Mouse (Mus musculus): ENCODE measurements around the gene Rbck1. TPM values are rescaled to one million over a fixed set of nuclear protein-coding genes. Genes with fewer than 3 reads are reported as not detected.

The Rbck1 gene
- total RNA-seq, 2 experiments from 2014 or later = 101 to 117 TPM

GRCm38 (mm10) chr2:152345393-152345792, 12.9 kb upstream of the Rbck1 start:
- no peak for DNase-seq (ENCODE audit: low spot score in 2 of 2)
- intact Hi-C loops (cut with DNase I) = no loop called here

DNA sequence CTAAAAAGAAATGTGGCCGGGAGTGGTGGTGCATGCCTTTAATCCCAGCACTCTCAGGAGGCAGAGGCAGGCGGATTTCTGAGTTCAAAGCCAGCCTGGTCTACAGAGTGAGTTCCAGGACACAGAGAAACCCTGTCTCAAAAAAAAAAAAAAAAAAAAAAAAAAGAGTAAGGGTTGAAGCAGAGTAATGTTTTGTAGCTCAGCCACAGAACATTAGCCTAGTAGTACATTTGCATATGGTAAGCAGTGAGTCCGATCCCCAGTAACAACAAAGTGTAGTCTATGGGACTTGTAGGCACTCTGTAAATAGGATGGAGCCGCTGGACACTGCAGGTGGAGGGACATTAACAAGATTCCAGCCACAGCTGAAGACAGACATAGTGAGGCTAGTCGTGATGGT, 12.5 kb upstream of the Rbck1 start:
- intact Hi-C loops (cut with DNase I) = no loop called here
- no peak for DNase-seq (ENCODE audit: low spot score in 2 of 2)

DNA sequence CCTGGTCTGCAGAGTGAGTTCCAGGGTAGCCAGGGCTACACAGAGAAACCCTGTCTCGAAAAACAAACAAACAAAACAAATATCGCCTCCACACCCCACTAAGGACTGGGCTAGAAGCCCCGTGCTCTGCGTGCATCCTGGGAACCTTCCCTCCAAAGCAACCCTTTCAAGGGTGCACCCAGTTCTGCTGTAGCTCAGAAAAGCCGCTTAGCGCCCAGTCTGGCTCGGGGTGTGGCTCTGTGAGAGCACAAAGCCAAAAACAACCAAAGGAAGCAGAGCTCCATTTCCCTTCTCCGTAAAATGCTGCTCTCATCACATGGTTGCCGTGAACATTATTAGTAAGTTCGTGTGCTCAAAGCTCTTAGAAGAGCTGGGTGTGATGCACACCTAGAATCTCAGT, 11.9 kb upstream of the Rbck1 start:
- intact Hi-C loops (cut with DNase I) = no loop called here
- no peak for DNase-seq (ENCODE audit: low spot score in 2 of 2)

- DNase-seq (ENCODE audit: low spot score in 2 of 2) = peak; percentile 48 to 66
- intact Hi-C loops (cut with DNase I) = no loop called here
Observed at GRCm38 (mm10) chr2:152343329-152344213, 11.1 kb upstream of the Rbck1 start, which contains the start of gene Trib3. Gene Trib3, minus strand, starts transcription at chr2:152344032.

GRCm38 (mm10) chr2:152339631-152340179, 7.3 kb upstream of the Rbck1 start:
- DNase-seq (ENCODE audit: low spot score in 2 of 2) = no peak
- intact Hi-C loops (cut with DNase I) = no loop called here

DNA sequence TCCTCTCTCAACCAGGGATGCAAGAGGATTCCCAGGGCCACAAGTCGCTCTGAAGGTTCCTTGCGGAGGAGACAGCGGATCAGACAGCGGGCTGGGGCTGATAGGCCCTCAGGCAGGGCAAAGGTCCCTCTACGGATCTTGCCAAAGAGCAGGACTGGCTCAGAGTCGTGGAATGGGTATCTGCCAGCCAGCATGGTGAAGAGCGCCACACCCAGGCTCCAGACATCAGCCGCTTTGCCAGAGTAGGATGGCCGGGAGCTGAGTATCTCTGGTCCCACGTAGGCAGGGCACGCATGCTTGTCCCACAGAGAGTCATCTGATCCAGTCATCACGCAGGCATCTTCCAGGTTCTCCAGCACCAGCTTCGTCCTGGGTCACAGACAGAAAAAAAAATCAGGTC, 5.9 kb upstream of the Rbck1 start:
- intact Hi-C loops (cut with DNase I) = no loop called here

GRCm38 (mm10) chr2:152337591-152338212, 5.2 kb upstream of the Rbck1 start:
- no peak for DNase-seq (ENCODE audit: low spot score in 2 of 2)
- intact Hi-C loops (cut with DNase I) = no loop called here

More for the DNA sequence above, 5.9 kb upstream of the Rbck1 start:
- DNase-seq (ENCODE audit: low spot score in 2 of 2) = no peak

DNA sequence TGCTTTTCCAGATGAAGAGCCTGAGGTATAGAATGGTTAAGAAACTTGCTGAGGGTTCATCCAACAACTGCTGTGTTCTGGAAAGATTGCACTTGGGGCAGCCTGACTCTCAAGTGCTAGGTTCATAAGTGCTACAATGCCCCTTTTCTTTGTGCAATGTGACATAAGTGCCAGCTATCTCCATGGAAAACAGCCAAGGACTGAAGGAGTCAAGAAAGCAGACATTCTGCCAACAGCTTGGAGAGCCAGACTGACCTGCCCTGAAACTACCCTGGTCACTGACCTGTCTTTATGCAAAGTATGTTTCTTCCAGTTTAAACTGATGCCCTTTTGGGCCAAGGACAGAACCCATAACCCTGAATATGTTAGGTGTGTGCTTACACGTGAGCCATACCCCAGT, 4.4 kb upstream of the Rbck1 start:
- DNase-seq (ENCODE audit: low spot score in 2 of 2) = no peak
- intact Hi-C loops (cut with DNase I) = no loop called here

DNA sequence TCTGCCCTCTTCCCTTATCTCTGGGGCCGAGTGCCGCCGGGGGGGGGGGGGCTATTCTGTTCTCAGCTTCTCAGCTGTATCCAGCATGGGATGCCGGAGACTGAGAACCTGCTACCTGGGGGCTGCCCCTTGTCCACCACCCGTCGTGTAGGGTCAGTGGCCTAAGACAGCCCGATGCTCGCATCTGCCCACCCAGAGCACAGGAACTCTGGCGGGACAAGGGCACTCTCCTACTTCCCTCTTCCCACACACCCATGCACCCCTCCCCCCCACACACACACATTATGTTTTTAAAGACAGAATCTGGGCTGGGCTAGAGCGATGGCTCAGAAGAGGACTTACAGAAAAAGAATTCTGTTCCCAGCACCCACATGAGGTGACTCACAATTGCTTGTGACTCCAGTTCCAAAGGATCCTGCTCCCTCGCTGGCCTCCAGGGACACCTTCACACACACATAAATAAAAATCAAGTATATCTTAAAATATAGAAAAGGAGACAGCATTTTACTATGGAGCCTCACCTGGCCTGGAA, 2.9 kb upstream of the Rbck1 start:
- DNase-seq (ENCODE audit: low spot score in 2 of 2) = peak in 1 of 2 experiments; percentile 32
- intact Hi-C loops (cut with DNase I) = no loop called here

GRCm38 (mm10) chr2:152333345-152334006, 1.0 kb upstream of the Rbck1 start:
- DNase-seq (ENCODE audit: low spot score in 2 of 2) = no peak
- intact Hi-C loops (cut with DNase I) = no loop called here

- DNase-seq (ENCODE audit: low spot score in 2 of 2) = no peak
- intact Hi-C loops (cut with DNase I) = no loop called here
Observed at GRCm38 (mm10) chr2:152330858-152331423, 1.5 kb downstream of the Rbck1 start.

GRCm38 (mm10) chr2:152327980-152328379, 4.5 kb downstream of the Rbck1 start:
- DNase-seq (ENCODE audit: low spot score in 2 of 2) = no peak
- intact Hi-C loops (cut with DNase I) = no loop called here

DNA sequence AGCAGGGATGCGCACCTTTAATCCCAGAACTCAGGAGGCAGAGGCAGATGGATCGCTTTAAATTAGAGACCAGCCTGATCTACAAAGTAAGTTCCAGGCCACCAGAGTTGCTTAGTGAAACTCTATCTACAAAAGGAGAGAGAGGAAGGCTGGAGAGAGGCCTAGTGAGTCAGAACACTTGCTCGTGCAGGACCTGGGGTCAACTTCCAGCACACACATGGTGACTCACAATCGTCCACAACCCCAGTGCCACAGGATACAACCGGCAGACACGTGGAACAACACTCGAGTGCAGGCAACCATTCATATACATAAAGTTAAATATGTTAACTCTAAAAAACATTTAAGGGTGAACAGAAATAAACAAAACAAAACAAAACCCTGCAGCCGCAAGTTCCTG, 5.8 kb downstream of the Rbck1 start:
- no peak for DNase-seq (ENCODE audit: low spot score in 2 of 2)
- intact Hi-C loops (cut with DNase I) = no loop called here

DNA sequence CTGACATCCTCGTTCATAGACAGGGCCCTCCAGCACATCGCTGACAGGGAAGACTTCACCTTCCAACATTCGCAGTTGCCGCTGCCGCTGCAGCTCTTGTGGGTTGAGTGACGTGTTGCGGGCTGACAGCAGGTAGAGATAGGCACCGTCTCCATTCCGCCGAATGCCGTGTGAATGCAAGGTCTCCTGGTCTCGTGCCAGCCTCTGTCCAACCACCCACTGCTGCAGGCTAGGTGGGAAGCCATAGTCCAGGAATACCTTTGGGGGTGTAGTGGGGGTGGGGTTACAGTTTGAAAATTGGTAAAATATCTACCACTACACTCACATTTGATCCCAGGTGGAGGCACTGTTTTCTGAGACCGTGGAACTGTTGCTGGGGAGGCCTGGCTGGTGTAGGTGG, 6.3 kb downstream of the Rbck1 start:
- DNase-seq (ENCODE audit: low spot score in 2 of 2) = no peak
- intact Hi-C loops (cut with DNase I) = no loop called here

GRCm38 (mm10) chr2:152324842-152325241, 7.6 kb downstream of the Rbck1 start:
- intact Hi-C loops (cut with DNase I) = no loop called here
- no peak for DNase-seq (ENCODE audit: low spot score in 2 of 2)

DNA sequence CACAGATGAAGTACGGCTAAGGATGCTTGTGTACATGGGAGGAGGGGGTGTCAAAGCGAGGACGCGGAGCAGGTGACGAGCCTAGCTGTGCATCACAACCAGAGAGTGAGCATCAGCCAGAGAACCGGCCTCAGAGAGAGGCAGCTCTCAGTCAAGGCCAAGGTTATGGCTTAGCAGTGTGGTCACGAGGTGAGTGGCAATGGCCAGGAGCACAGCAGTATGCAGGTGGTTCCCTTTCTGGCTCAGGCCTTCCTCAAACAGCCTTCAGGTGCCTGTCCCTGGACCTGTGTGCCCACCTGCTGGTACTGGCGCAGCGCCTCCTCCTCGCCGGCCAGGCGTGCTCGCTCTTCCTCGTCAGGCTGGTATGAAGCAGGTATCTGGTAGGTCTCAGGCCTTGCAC, 8.5 kb downstream of the Rbck1 start:
- no peak for DNase-seq (ENCODE audit: low spot score in 2 of 2)
- intact Hi-C loops (cut with DNase I) = no loop called here

DNA sequence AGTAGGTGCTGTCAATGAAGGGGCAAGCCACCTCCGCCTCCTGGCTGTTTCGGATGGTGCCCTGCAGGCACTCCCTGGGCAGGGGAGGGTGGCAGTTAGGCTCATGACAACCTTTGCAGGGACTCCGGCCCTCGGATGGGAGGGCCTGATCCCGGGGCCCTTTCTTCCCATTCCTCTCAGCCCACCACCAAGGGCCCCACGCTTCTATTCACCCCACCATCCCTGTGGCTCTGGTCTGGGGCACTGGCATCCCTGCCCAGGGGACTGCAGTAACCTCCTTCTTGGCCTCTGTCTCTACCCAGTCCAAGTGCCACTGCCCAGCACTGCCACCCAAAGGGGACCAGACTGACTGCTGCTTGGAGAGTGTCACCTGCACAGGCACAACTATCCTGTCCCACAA, 10.3 kb downstream of the Rbck1 start:
- DNase-seq (ENCODE audit: low spot score in 2 of 2) = no peak
- intact Hi-C loops (cut with DNase I) = no loop called here

GRCm38 (mm10) chr2:152321558-152321957, 10.9 kb downstream of the Rbck1 start:
- intact Hi-C loops (cut with DNase I) = no loop called here
- no peak for DNase-seq (ENCODE audit: low spot score in 2 of 2)

DNA sequence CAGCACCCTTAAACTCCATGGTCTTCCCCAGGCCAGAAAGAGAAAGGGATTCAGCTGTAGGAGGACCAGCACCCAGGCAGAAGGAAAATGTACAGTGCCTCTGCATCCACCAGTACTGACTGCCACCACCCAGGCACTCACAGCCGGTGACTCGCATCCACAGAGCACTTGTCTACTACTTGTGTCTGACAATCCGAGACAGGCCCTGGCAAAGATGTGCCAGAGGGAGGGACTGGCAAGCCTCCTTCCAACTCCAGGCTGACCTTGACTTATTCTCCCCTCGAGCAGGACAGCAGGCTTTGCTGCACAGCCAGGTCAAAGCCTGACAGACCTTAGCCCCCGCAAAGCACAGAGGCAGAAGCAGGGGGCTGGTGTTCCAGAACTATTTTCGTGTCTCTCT, 15.4 kb downstream of the Rbck1 start:
- DNase-seq (ENCODE audit: low spot score in 2 of 2) = no peak
- intact Hi-C loops (cut with DNase I) = no loop called here

GRCm38 (mm10) chr2:152313926-152314325, 18.5 kb downstream of the Rbck1 start:
- intact Hi-C loops (cut with DNase I) = no loop called here
- DNase-seq (ENCODE audit: low spot score in 2 of 2) = no peak
